Comparison of ENCODE assay signal across 25 mouse cellular contexts in genomic region chr5:77594719-77595118, GRCm38 (mm10).
"Had no signal": no experiment of that assay in that cellular context is flagged by ENCODE, and none has a peak within 500 bp of the region (broad histone marks: within the 10 kb centered on the region; RNA-seq: fewer than 3 reads in every experiment).

No protein-coding gene starts in this region.

- DNase-seq: gastrocnemius, postnatal 14 days; gastrocnemius, postnatal 36 days; heart, adult 18-20 months; heart, postnatal 14 days; heart, postnatal 36 days; kidney, adult 11 months; kidney, adult 2 months; kidney, adult 9 months; kidney, postnatal 14 days; kidney, postnatal 36 days; layer of hippocampus, adult 9-11 months; layer of hippocampus, postnatal 36 days; left cerebral cortex, postnatal 4 days had no signal

- H3K27ac ChIP-seq: heart, embryonic 13.5 days; heart, embryonic 15.5 days; hindbrain, embryonic 13.5 days; hindbrain, embryonic 15.5 days; hindbrain, postnatal 0 days; kidney, embryonic 15.5 days; kidney, postnatal 0 days; limb, embryonic 12.5 days; liver, embryonic 12.5 days; liver, embryonic 14.5 days had no signal

- H3K9me3 ChIP-seq: heart, embryonic 13.5 days; heart, embryonic 15.5 days; hindbrain, embryonic 13.5 days; hindbrain, embryonic 15.5 days; kidney, embryonic 15.5 days; limb, embryonic 12.5 days; liver, embryonic 12.5 days had no signal

- ATAC-seq: hindbrain, postnatal 0 days; intestine, embryonic 16.5 days; liver, embryonic 12.5 days had no signal

- H3K36me3 ChIP-seq: heart, embryonic 13.5 days; heart, embryonic 15.5 days; hindbrain, embryonic 13.5 days; hindbrain, embryonic 15.5 days; kidney, embryonic 15.5 days; limb, embryonic 12.5 days; liver, embryonic 12.5 days had no signal

- H3K27me3 ChIP-seq: heart, embryonic 13.5 days; heart, embryonic 15.5 days; hindbrain, embryonic 13.5 days; hindbrain, embryonic 15.5 days; kidney, embryonic 15.5 days; limb, embryonic 12.5 days; liver, embryonic 12.5 days had no signal

- H3K4me2 ChIP-seq: heart, embryonic 11.5 days; heart, embryonic 13.5 days; heart, embryonic 15.5 days; hindbrain, embryonic 13.5 days; hindbrain, embryonic 15.5 days; kidney, embryonic 15.5 days; limb, embryonic 12.5 days; liver, embryonic 12.5 days had no signal

- H3K4me3 ChIP-seq: heart, embryonic 13.5 days; heart, embryonic 15.5 days; hindbrain, embryonic 13.5 days; hindbrain, embryonic 15.5 days; kidney, embryonic 15.5 days; limb, embryonic 12.5 days; liver, embryonic 12.5 days had no signal

- H3K9ac ChIP-seq: heart, embryonic 13.5 days; heart, embryonic 15.5 days; hindbrain, embryonic 13.5 days; hindbrain, embryonic 15.5 days; kidney, embryonic 15.5 days; limb, embryonic 12.5 days; liver, embryonic 12.5 days; liver, embryonic 14.5 days had no signal

- H3K4me1 ChIP-seq: heart, embryonic 13.5 days; heart, embryonic 15.5 days; hindbrain, embryonic 13.5 days; hindbrain, embryonic 15.5 days; kidney, embryonic 15.5 days; limb, embryonic 12.5 days; liver, embryonic 12.5 days had no signal
